Comparison of ENCODE assay signal across 16 mouse cellular contexts in the genomic region with DNA sequence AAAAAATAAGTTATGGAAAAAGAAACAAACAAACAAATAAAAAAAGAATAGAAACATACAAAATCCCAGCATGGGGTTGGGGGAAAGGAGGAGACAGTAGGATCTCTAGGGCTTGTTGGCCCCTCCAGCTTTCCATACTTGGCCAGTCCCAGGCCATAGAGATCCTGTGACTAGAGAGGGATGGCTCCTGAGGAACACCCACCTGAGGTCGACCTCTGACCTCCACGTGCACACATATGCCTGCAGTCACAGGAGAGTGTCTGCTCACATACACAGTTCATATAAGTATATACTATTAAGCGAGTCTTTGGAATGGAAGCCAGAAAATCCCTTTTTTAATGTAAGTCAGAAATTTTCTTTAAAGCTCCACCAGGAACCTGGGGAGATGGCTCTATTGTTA. TPM values are rescaled to one million over a fixed set of nuclear protein-coding genes. Genes with fewer than 3 reads are reported as not detected.
DNase-seq lines count a peak whose midpoint lies in the region; ATAC-seq lines count a peak whose summit lies in the region.
"Had no signal": no experiment of that assay in that cellular context is flagged by ENCODE, and none has a peak within 500 bp of the region (broad histone marks: within the 10 kb centered on the region; RNA-seq: fewer than 3 reads in every experiment).

No protein-coding gene starts in this region.

- no peaks in the 10 kb centered on the region for H3K9me3 ChIP-seq in forebrain, embryonic 13.5 days (replicated peaks)
- peaks cover 4% of the 10 kb centered on the region; the same call in 1 of the 2 replicates for H3K9me3 ChIP-seq in forebrain, embryonic 10.5 days
- 0 out of 2 replicates have a peak, but pooled peaks cover 5% of the 10 kb centered on the region for H3K9me3 ChIP-seq in intestine, embryonic 16.5 days (ENCODE audit: control insufficient read depth, low read length)
- H3K9me3 ChIP-seq in intestine, embryonic 15.5 days, result no peaks in the 10 kb centered on the region
- H3K9me3 ChIP-seq in neural tube, embryonic 13.5 days, result no peaks in the 10 kb centered on the region

- H3K9ac ChIP-seq in forebrain, embryonic 13.5 days, result no peak overlapping the region
- no peak overlapping the region for H3K9ac ChIP-seq in intestine, embryonic 16.5 days (ENCODE audit: low read depth, low read length)
- no peak overlapping the region for H3K9ac ChIP-seq in intestine, embryonic 15.5 days
- no peak overlapping the region for H3K9ac ChIP-seq in neural tube, embryonic 13.5 days
- H3K9ac ChIP-seq: embryonic facial prominence, embryonic 13.5 days; heart, embryonic 13.5 days; limb, embryonic 12.5 days; liver, embryonic 12.5 days had no signal

- WGBS in forebrain, embryonic 13.5 days, result 74% methylated on average over 3 of the region's 3 CpGs
- WGBS in forebrain, embryonic 10.5 days, result 81% methylated on average over 3 of the region's 3 CpGs
- WGBS in intestine, embryonic 16.5 days, result 80% methylated on average over 3 of the region's 3 CpGs
- WGBS in intestine, embryonic 15.5 days, result 81% methylated on average over 3 of the region's 3 CpGs
- WGBS in neural tube, embryonic 13.5 days, result 82% methylated on average over 3 of the region's 3 CpGs

- H3K36me3 ChIP-seq in forebrain, embryonic 13.5 days (ENCODE audit: poor library complexity, severe bottlenecking), result no peaks in the 10 kb centered on the region
- H3K36me3 ChIP-seq in forebrain, embryonic 10.5 days (replicated peaks), result no peaks in the 10 kb centered on the region
- no peaks in the 10 kb centered on the region for H3K36me3 ChIP-seq in intestine, embryonic 16.5 days (ENCODE audit: control insufficient read depth, insufficient read depth, low read length)
- no peaks in the 10 kb centered on the region for H3K36me3 ChIP-seq in intestine, embryonic 15.5 days
- no peaks in the 10 kb centered on the region for H3K36me3 ChIP-seq in neural tube, embryonic 13.5 days
- H3K36me3 ChIP-seq: embryonic facial prominence, embryonic 13.5 days; heart, embryonic 13.5 days; limb, embryonic 12.5 days; liver, embryonic 12.5 days; midbrain, embryonic 10.5 days had no signal

- no peak for DNase-seq in forebrain, embryonic 10.5 days (ENCODE audit: extremely low spot score, low spot score)
- DNase-seq in 416B (ENCODE audit: low read depth), result peak; percentile 12
- DNase-seq in urinary bladder, postnatal 14 days (ENCODE audit: low spot score), result no peak
- no peak for DNase-seq in liver

- no peaks in the 10 kb centered on the region for H3K27me3 ChIP-seq in forebrain, embryonic 13.5 days
- H3K27me3 ChIP-seq in forebrain, embryonic 10.5 days (ENCODE audit: poor library complexity, severe bottlenecking), result peaks cover 4% of the 10 kb centered on the region; the same call in 1 of the 2 replicates
- H3K27me3 ChIP-seq in intestine, embryonic 16.5 days (replicated peaks; ENCODE audit: control insufficient read depth, insufficient read depth, low read length), result no peaks in the 10 kb centered on the region
- H3K27me3 ChIP-seq in intestine, embryonic 15.5 days (replicated peaks), result no peaks in the 10 kb centered on the region
- H3K27me3 ChIP-seq in neural tube, embryonic 13.5 days, result no peaks in the 10 kb centered on the region
- H3K27me3 ChIP-seq: embryonic facial prominence, embryonic 13.5 days; heart, embryonic 13.5 days; limb, embryonic 12.5 days had no signal

- peak; percentile 33; the same call in 1 of the 2 replicates for ATAC-seq in forebrain, embryonic 13.5 days
- peak; percentile 7; the same call in 1 of the 2 replicates for ATAC-seq in intestine, embryonic 16.5 days
- ATAC-seq in intestine, embryonic 15.5 days, result no peak
- ATAC-seq in neural tube, embryonic 13.5 days (ENCODE audit: low read depth), result peak; percentile 34; the same call in 1 of the 2 replicates

- H3K4me3 ChIP-seq in forebrain, embryonic 13.5 days, result no peak overlapping the region
- no peak overlapping the region for H3K4me3 ChIP-seq in forebrain, embryonic 10.5 days
- H3K4me3 ChIP-seq in intestine, embryonic 16.5 days (ENCODE audit: low read length), result no peak overlapping the region
- H3K4me3 ChIP-seq in intestine, embryonic 15.5 days (replicated peaks), result no peak overlapping the region
- no peak overlapping the region for H3K4me3 ChIP-seq in neural tube, embryonic 13.5 days
- H3K4me3 ChIP-seq: embryonic facial prominence, embryonic 13.5 days; erythroblast, embryonic 14.5 days; heart, adult 2 months; heart, embryonic 13.5 days; layer of hippocampus, adult 2 months; limb, embryonic 12.5 days; liver, embryonic 12.5 days; midbrain, embryonic 10.5 days had no signal

- no peak overlapping the region for H3K4me2 ChIP-seq in forebrain, embryonic 13.5 days
- H3K4me2 ChIP-seq in intestine, embryonic 16.5 days (ENCODE audit: low read depth, low read length), result no peak overlapping the region
- no peak overlapping the region for H3K4me2 ChIP-seq in intestine, embryonic 15.5 days (replicated peaks)
- no peak overlapping the region for H3K4me2 ChIP-seq in neural tube, embryonic 13.5 days
- H3K4me2 ChIP-seq: embryonic facial prominence, embryonic 13.5 days; heart, embryonic 13.5 days; limb, embryonic 12.5 days; liver, embryonic 12.5 days had no signal

- no peak overlapping the region for H3K27ac ChIP-seq in forebrain, embryonic 13.5 days
- no peak overlapping the region for H3K27ac ChIP-seq in forebrain, embryonic 10.5 days
- no peak overlapping the region for H3K27ac ChIP-seq in intestine, embryonic 16.5 days (ENCODE audit: low read length)
- H3K27ac ChIP-seq in intestine, embryonic 15.5 days, result no peak overlapping the region
- no peak overlapping the region for H3K27ac ChIP-seq in neural tube, embryonic 13.5 days (replicated peaks)
- H3K27ac ChIP-seq: embryonic facial prominence, embryonic 13.5 days; heart, adult 2 months; heart, embryonic 13.5 days; layer of hippocampus, adult 2 months; limb, embryonic 12.5 days; liver, embryonic 12.5 days; midbrain, embryonic 10.5 days had no signal

- no peaks in the 10 kb centered on the region; the same call in 1 of the 2 replicates for H3K4me1 ChIP-seq in forebrain, embryonic 13.5 days
- 0 out of 2 replicates have a peak, but pooled peaks cover 3% of the 10 kb centered on the region for H3K4me1 ChIP-seq in forebrain, embryonic 10.5 days
- H3K4me1 ChIP-seq in intestine, embryonic 16.5 days (ENCODE audit: control insufficient read depth, insufficient read depth, low read length), result no peaks in the 10 kb centered on the region
- H3K4me1 ChIP-seq in intestine, embryonic 15.5 days (replicated peaks), result no peaks in the 10 kb centered on the region
- H3K4me1 ChIP-seq in neural tube, embryonic 13.5 days (replicated peaks), result 0 out of 2 replicates have a peak, but pooled peaks cover 8% of the 10 kb centered on the region
- H3K4me1 ChIP-seq: liver, embryonic 12.5 days had no signal

RNA-seq across cellular contexts. Expression of gene 1500009L16Rik, which starts 6.4 kb away (rescaled TPM):
- polyA plus RNA-seq in forebrain, embryonic 13.5 days (2015; fragmentation: Nextera tagmentation; extraction: Ambion mirVana), result 42.2 and 51.7 TPM in 2 replicates
- polyA plus RNA-seq in forebrain, embryonic 10.5 days (2016; fragmentation: Nextera tagmentation; extraction: Ambion mirVana), result 44.0 and 49.2 TPM in 2 replicates
- 17.6 and 18.1 TPM in 2 replicates for polyA plus RNA-seq in intestine, embryonic 16.5 days (2015; fragmentation: Nextera tagmentation; extraction: Ambion mirVana)
- polyA plus RNA-seq in intestine, embryonic 15.5 days (2015; fragmentation: Nextera tagmentation; extraction: Ambion mirVana), result 19.0 and 21.6 TPM in 2 replicates
- 58.5 and 68.7 TPM in 2 replicates for polyA plus RNA-seq in neural tube, embryonic 13.5 days (2015; fragmentation: Nextera tagmentation; extraction: Ambion mirVana)
- polyA plus RNA-seq: erythroblast, embryonic 14.5 days had no signal
